Mouse (Mus musculus): ENCODE results near the gene Ubtf.

Ubtf gene

GRCm38 (mm10) chr11:102266631-102267355 is 52.7 kb downstream of the Ubtf start:
- in situ Hi-C loops (cut with MboI, MseI), result no loop called here

GRCm38 (mm10) chr11:102265816-102266215 is 53.7 kb downstream of the Ubtf start:
- in situ Hi-C loops (cut with MboI, MseI), result no loop called here

GRCm38 (mm10) chr11:102263211-102263610 is 56.3 kb downstream of the Ubtf start:
- in situ Hi-C loops (cut with MboI, MseI), result no loop called here

GRCm38 (mm10) chr11:102258521-102258920 is 61.0 kb downstream of the Ubtf start:
- in situ Hi-C loops (cut with MboI, MseI), result no loop called here

- in situ Hi-C loops (cut with MboI, MseI), result no loop called here
Observed at GRCm38 (mm10) chr11:102258095-102258494, 61.4 kb downstream of the Ubtf start.

- in situ Hi-C loops (cut with MboI, MseI), result no loop called here
Observed at GRCm38 (mm10) chr11:102257514-102257913, 62.0 kb downstream of the Ubtf start.
